Mouse (Mus musculus): ENCODE data around the gene Slc13a2. TPM values are rescaled to one million over a fixed set of nuclear protein-coding genes. Genes with fewer than 3 reads are reported as not detected.

Gene Slc13a2
- 0.05 and 0.09 TPM in 2 replicates for polyA plus RNA-seq (2015; fragmentation: Nextera tagmentation; extraction: Ambion mirVana)

DNA sequence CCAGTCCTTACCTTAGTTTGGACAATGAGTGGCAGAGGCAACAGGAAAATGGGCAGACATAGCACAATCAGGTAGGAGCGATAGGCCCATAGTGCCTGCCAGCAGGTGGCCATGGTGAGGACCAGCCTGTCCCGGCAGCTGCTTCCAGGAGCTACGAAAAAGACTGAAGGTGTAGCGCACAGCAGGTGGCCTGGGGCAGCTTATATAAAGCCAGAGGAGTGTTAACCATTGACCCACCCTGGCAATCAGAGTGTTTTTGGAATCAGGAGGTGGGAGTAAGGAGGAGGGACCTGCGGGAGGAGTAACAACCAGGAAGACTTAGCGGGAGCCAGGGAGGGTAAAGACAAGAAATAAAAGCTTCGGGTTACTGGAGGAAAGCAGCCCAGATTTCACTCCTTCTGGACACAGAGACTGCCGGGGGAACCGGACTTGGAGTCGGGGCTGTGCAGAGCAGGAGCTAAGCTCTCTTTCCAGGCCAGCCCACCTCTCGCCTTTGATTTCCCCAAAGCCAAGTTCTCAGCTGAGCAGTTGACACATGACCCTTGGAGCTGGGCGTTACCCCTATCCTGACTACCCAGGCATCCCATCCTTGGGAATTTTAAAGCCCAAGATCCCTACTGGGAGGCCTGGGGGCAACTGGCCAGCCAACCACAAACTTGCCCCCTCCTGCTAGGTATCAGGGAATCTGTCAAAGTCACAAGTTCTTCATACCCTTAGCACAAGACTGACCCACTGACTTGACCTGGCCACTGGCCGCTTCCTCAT, at the start of gene Slc13a2:
Slc13a2 (minus strand) TSS at position 163 of the 765 bp plus-strand sequence.

DNA sequence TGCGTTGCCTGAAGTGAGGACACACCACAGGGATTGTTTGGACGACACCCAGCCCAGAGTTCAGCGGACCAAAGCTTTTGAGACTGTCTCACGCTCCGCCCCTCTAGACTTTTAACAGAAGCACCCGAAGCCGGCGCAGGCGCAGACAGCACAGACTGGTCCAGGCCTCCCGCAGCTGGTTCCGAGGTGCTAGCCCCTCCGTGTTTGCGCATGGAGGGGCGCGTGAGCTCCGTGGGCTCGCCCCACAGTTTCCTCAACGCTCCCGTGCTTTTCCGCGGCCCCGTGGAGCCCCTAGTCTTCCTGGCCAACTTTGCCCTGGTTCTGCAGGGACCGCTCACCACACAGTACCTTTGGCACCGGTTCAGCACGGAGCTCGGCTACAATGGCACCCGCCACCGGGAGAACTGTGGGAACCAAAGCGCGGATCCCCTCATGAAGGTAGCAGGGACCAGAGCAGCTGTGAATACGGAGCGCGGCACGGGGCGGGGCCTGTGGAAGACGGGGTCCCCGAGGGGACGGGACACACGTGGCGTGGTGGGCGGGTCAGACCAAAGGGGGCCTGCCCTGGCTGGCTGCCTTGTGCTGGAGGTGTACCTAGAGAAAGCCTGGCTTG, 43.7 kb upstream of the Slc13a2 start, which contains the start of gene Slc46a1:
Slc46a1 (plus strand) TSS at position 130 of the 613 bp plus-strand sequence.

GRCm38 (mm10) chr11:78386508-78387043, 35.4 kb downstream of the Slc13a2 start, which contains the start of gene Foxn1:
Foxn1 (minus strand) TSS chr11:78386558.

Other genes starting within 250 kb of the Slc13a2 start
- 6.9 and 7.1 TPM in 2 replicates for gene Nek8, start 245.5 kb downstream of the Slc13a2 start, polyA plus RNA-seq (2015; fragmentation: Nextera tagmentation; extraction: Ambion mirVana)
- gene Tlcd1, start 245.5 kb downstream of the Slc13a2 start, polyA plus RNA-seq (2015; fragmentation: Nextera tagmentation; extraction: Ambion mirVana), result 13.1 and 22.3 TPM in 2 replicates
- 975 and 1,027 TPM in 2 replicates for gene Rpl23a, start 238.6 kb downstream of the Slc13a2 start, polyA plus RNA-seq (2015; fragmentation: Nextera tagmentation; extraction: Ambion mirVana)
- 48.1 and 67.0 TPM in 2 replicates for gene Rab34, start 233.8 kb downstream of the Slc13a2 start, polyA plus RNA-seq (2015; fragmentation: Nextera tagmentation; extraction: Ambion mirVana)
- gene Proca1, start 228.8 kb downstream of the Slc13a2 start, polyA plus RNA-seq (2015; fragmentation: Nextera tagmentation; extraction: Ambion mirVana), result 1.5 and 5.8 TPM in 2 replicates
- gene Sdf2, start 176.5 kb downstream of the Slc13a2 start, polyA plus RNA-seq (2015; fragmentation: Nextera tagmentation; extraction: Ambion mirVana), result 61.6 and 66.7 TPM in 2 replicates
- gene Supt6, start 176.2 kb downstream of the Slc13a2 start, polyA plus RNA-seq (2015; fragmentation: Nextera tagmentation; extraction: Ambion mirVana), result 11.2 and 12.2 TPM in 2 replicates
- 46.6 and 58.7 TPM in 2 replicates for gene 2610507B11Rik, start 160.5 kb downstream of the Slc13a2 start, polyA plus RNA-seq (2015; fragmentation: Nextera tagmentation; extraction: Ambion mirVana)
- 0.09 TPM in 1 of 2 replicates, not detected in the other for gene BC030499, start 131.4 kb downstream of the Slc13a2 start, polyA plus RNA-seq (2015; fragmentation: Nextera tagmentation; extraction: Ambion mirVana)
- gene Spag5, start 120.7 kb downstream of the Slc13a2 start, polyA plus RNA-seq (2015; fragmentation: Nextera tagmentation; extraction: Ambion mirVana), result 6.5 and 6.9 TPM in 2 replicates
- 3.1 and 3.3 TPM in 2 replicates for gene Aldoc, start 99.2 kb downstream of the Slc13a2 start, polyA plus RNA-seq (2015; fragmentation: Nextera tagmentation; extraction: Ambion mirVana)
- gene Pigs, start 93.8 kb downstream of the Slc13a2 start, polyA plus RNA-seq (2015; fragmentation: Nextera tagmentation; extraction: Ambion mirVana), result 26.4 and 29.1 TPM in 2 replicates
- 13.8 and 21.2 TPM in 2 replicates for gene Unc119, start 78.7 kb downstream of the Slc13a2 start, polyA plus RNA-seq (2015; fragmentation: Nextera tagmentation; extraction: Ambion mirVana)
- gene Foxn1, start 35.7 kb downstream of the Slc13a2 start, polyA plus RNA-seq (2015; fragmentation: Nextera tagmentation; extraction: Ambion mirVana), result 0.06 TPM in 1 of 2 replicates, not detected in the other
- 3.1 and 4.9 TPM in 2 replicates for gene Slc46a1, start 43.5 kb upstream of the Slc13a2 start, polyA plus RNA-seq (2015; fragmentation: Nextera tagmentation; extraction: Ambion mirVana)
- 0.16 and 0.18 TPM in 2 replicates for gene Sarm1, start 75.5 kb upstream of the Slc13a2 start, polyA plus RNA-seq (2015; fragmentation: Nextera tagmentation; extraction: Ambion mirVana)
- gene Vtn, start 76.9 kb upstream of the Slc13a2 start, polyA plus RNA-seq (2015; fragmentation: Nextera tagmentation; extraction: Ambion mirVana), result 14.2 and 14.8 TPM in 2 replicates
- gene Sebox, start 81.2 kb upstream of the Slc13a2 start, polyA plus RNA-seq (2015; fragmentation: Nextera tagmentation; extraction: Ambion mirVana), result not detected in 2 replicates
- 20.8 and 21.6 TPM in 2 replicates for gene Tmem199, start 90.0 kb upstream of the Slc13a2 start, polyA plus RNA-seq (2015; fragmentation: Nextera tagmentation; extraction: Ambion mirVana)
- gene Poldip2, start 90.0 kb upstream of the Slc13a2 start, polyA plus RNA-seq (2015; fragmentation: Nextera tagmentation; extraction: Ambion mirVana), result 161 and 164 TPM in 2 replicates
- gene Tnfaip1, start 114.1 kb upstream of the Slc13a2 start, polyA plus RNA-seq (2015; fragmentation: Nextera tagmentation; extraction: Ambion mirVana), result 34.1 and 39.6 TPM in 2 replicates
- gene Ift20, start 114.1 kb upstream of the Slc13a2 start, polyA plus RNA-seq (2015; fragmentation: Nextera tagmentation; extraction: Ambion mirVana), result 82.6 and 110 TPM in 2 replicates
- 17.1 and 25.7 TPM in 2 replicates for gene Tmem97, start 128.6 kb upstream of the Slc13a2 start, polyA plus RNA-seq (2015; fragmentation: Nextera tagmentation; extraction: Ambion mirVana)

Measured in skeletal muscle tissue, postnatal 0 days (tissue).